Mouse (Mus musculus): ENCODE measurements around the gene Il5.

DNA sequence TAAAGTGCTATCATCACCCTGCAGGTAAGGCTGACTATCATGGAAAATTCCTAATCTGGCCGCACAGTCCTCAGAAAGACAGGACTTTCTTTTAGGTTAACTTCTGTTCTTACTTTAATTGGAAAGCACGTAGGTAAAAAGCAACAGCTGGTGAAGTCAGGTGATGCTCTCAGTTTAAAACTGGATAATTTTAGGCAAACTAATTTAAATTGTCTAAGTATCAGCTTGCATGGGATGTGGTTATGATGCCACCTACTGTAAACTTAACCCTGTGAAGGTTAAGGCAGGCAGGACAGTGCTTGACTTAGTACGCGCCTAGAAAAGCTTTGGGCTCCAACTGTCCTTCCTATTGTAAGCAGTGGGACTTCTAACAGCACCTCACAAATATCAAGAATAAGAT lies 49.2 kb upstream of the Il5 start:
- TF ChIP-seq CTCF (IDR thresholded peaks at IDR 0.05; ENCODE audit: borderline replicate concordance, extremely low read depth, insufficient read depth, insufficient read length) (no peak), POLR2A (IDR thresholded peaks at IDR 0.05; ENCODE audit: borderline replicate concordance, extremely low read depth, insufficient read depth, insufficient read length, poor library complexity, severe bottlenecking) (no peak)

Measured in brain, embryonic 14.5 days (tissue).